Mouse (Mus musculus) cerebellum, postnatal 36 days (tissue): ENCODE results near the gene Mindy3.

ENCODE experiments used
- DNase-seq, 2 experiments: peaks; one replicate each; pipeline ENCODE4 v3.0.0; 2021 to 2022; ENCODE audit warnings: mixed read lengths in 2 of 2

The Mindy3 gene

GRCm38 (mm10) chr2:12300449-12301228 is 118.6 kb downstream of the Mindy3 start:
- DNase-seq = no peak

- peak in 1 of 2 experiments; percentile 10 for DNase-seq
Measured at GRCm38 (mm10) chr2:12297287-12297686, 122.0 kb downstream of the Mindy3 start.
